Mouse (Mus musculus) cerebellum, adult 11 months (tissue): ENCODE data around the gene Gtf2h4.

Experiments
- DNase-seq: peaks from one replicate; pipeline ENCODE4 v3.0.0; 2022

Gtf2h4 gene

DNA sequence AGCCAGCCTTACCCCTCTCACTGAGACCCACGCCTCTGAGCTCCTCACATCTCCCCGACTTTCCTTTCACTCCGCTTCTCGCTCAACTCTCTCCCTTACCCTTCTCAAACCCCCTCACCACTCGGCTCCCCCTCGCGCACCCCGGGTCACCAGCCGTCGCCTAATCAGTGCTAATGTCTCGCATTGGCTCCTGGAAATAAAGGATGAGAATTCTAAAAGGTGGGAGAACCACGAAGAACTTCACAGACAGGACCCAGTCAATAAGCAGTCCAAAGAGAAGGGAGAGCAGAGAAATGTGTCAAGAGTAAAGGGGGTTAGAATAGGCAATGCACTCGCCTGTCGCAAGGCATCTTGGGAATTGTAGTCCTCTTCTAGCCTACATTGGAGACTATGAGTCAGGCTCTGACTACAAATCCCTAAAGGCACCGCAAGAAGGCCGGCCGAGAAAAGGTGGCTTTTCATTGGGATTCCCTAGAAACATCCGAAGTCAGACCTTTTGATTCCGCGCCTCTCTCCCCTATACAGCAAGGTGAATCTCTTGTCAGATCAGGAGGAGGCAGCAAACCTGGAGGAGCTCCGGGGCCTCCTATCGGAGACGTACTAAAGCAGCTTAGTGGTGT, at the start of gene Gtf2h4:
Gene Gtf2h4 (minus strand): TSS at position 324 of the 620 bp plus-strand sequence.
- peak; percentile 84 for DNase-seq

DNA sequence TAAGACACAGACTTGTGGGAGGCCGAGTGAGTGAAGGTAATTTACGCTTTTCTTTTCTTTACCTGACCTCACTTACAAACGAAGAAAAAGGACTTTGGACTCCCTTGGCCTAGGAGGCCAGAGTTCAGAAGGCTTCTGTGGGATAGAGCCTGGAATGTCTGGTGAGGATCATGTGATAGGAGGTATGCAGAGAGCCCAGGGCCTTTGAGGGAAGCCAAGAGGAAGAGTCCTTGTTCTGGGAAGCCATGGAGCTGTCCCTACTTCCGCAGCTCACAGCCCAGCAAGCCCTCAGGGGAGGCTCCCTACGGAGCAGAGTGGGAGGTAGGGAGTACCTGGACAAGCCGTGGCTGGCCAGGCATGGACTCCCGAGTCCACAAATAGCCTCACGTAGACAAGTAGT, 48.1 kb upstream of the Gtf2h4 start:
- DNase-seq: no peak

DNA sequence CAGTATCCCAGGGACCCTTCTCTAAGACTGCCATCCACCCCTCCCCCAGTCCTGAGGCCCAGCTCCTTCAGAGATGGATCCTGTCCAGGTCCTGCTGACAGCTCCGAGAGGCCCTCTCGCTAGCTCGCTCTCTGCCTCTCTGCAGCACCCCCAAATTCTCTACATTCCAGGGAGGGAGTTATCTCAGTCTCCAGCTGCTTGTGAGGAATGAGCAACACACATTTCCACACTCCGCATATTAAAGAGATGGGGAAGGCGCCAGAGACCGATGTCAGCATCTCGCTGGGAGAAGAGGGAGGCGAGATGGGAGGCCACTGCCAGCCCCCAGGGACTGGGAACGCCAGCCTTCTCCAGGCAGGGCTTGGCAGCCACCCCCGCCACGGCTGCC, 46.8 kb upstream of the Gtf2h4 start:
- DNase-seq: no peak

DNA sequence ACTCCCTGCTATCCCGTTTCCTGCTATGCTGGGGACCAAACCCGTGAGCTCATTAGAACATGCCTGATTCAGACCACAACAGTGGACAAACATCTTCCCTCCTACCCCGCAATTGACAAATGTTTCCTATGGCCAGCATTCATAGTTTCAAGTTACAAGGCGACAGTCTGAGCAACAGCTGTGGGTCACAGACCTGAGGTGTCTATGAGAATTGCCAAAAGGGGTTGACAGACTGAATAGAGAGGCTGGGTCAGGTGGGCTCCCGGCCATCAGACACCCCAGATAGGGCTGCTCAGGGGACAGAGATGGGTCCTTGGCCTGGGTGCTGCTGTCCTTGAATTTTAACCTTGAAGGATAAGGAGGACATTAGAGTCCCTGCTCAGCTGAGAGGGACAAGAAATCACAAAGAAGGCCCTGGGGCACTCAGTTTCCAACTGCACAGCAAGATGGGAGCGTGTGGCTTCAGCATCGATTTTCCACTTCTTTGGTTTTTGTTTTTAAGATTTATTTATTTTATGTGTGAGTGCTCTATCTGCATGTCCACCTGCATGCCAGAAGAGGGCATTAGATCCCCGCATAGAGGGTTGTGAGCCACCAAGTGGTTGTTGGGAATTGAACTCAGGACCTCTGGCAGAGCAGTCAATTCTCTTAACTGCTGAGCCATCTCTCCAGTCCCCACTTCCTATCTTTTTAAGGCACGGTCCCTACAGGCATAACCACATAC, 46.2 kb upstream of the Gtf2h4 start:
- DNase-seq: no peak

DNA sequence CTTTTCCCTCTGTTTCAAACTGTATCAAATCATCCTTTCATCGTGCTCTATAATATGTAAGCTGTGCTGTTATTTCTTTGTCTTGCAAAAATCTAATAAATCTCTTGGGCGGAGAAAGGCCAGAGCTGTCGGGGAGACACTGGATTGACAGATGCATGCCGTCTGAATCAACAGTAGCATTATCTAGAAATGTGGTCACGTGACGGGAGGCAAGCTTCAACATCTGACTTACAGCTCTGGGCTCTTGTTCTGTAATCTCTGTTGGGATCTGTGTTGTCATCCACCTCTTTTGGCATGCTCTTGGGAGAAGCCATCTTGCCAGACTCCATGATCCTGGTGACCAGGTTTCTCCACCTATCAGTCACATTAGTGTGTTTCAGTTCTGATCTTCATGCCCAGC, 43.5 kb upstream of the Gtf2h4 start:
- DNase-seq: no peak

DNA sequence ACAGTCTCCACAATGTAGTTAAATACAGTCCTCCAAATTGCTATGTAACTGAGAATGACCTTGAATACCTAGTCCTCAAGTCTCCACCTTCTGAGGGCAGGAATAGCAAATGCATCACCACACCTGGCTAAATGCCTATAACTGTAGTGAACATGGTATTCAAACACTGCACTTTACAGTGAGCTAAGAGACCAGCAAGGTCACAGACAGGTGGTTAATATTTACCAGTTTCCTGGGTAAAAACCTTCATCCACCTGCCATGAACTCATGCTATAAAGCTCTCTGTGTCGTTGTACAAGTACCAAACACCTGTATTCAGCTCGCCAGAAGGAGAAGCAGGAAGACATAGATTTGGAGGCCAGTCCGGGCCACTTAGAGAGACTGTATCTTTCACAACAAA, 42.6 kb upstream of the Gtf2h4 start:
- no peak for DNase-seq

DNA sequence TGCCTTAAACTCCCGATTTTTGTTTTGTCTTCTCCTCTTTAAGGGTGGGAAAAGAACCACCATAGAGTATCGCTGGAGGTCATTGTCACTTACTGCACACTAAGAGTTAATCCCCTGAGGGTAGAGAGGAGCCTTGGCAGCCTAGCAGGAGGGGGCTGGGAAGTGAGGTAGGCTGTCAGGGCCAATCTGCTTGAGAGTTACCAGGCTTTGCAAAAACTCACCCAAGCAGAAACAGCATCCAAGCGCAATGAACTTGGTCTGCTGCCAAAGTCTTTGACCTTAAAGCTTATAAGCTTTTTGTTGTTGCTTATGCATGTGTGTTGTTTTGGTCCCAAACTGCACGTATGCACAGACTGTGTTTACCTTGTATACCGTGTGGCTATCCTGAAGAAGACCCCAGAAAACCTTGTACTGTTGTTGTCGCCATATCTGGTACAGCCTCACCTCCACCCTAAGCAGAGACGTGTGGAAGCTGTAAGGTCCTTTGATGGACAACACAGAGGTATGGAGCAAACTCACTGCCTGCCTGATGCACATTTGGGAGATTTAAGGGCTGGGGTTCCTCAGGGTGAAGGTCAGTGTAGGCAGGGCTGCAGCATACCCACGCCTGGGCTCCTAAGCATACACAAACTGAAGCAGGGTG, 37.3 kb upstream of the Gtf2h4 start:
- no peak for DNase-seq

DNA sequence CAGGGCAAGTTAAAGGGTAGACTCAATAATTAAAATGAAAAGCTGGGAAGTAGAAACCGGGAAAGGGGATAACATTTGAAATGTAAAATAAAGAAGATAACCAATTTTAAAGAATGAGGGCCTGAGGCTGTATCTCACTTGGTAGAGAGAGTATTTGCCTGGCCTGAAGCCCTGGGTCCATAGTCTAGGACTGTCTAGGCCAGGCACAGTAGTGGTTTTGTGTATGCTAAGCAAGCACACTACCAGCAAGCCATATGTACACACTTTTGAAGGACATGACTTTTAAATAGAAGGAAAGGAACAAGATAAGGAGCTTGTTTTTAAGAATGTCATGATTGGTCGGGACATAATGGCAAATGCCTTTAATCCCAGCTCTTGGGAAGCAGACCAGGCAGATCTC, 35.1 kb upstream of the Gtf2h4 start:
- no peak for DNase-seq

DNA sequence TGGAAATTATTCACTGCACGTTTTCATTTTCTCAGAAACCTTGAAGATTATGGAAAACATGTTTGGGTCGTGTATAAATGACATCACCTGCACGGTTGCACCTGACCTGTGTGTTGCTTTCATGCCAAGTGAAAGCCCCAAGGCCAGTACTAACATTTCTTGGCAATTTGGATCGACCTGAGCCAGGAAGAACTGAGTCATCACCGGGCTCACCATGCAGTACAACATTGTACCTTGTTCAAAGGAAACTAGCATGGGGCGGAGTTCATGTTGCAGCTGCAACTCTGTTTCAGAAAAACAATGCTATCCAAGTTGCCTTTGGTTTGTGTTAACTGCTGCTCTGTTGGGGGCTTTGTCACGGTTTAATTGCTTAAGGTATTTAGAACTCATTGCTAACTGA, 34.4 kb upstream of the Gtf2h4 start:
- no peak for DNase-seq

DNA sequence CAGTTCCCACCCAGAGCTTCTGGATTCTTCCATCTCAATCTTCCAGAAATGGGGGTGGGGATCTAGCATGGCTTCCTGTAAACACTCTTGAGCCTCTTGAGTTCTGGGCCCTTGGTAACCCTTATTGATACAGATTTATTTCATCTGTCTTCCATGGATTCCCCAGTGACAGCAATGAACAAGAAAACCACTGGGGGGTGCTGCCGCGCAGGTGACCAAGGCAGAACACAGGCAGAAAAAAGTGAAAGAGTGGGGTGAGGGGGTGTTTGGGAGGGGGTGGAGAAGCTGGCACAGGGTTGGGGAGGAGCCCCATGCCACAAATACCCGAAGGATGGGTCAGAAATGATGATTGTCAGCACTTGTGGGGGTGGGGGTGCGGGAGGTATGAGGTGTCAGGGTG, 32.3 kb upstream of the Gtf2h4 start:
- DNase-seq: no peak

DNA sequence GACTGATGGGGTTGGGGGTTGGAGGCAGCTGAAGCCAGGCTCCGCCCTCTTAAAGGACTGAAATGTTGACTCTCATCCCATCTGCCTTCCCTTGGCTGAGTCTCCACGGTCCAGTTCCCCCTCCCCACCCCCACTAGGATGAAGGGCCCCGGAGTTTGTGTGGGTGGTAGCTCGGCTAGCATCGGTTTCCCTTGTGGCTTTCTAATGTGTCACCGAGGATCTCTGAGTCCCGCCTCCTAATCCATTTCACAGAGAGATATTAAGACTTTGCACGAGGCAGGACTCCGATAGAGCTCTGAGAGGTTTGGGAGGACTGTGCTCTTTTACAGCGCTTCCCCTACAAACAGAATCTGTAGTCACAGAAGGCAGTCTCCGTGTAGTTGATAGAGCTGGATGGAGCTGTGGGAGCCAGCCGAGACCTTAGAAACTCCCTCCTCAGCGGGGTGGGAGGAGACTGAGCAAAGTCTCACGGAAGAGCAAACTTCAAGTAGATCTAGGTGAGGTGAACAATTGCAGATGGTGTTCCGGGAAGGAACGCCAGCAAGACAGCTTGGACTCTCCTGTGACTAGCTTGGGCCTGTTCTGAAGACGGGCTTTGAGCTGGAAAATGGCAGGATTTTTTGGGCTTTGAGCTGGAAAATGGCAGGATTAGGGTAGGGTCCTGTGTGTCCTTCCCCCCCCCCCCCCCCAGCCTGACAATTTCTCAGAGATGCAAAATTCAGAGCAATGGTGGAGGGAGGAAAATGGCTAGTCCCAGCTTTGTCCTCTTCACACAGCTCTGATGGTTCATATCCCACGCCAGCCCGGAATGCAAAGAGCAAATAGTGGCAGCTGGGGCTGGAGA, 31.3 kb upstream of the Gtf2h4 start, which contains the start of gene Ddr1:
Gene Ddr1 (minus strand): TSS at position 1 of the 844 bp plus-strand sequence.
- DNase-seq: no peak

DNA sequence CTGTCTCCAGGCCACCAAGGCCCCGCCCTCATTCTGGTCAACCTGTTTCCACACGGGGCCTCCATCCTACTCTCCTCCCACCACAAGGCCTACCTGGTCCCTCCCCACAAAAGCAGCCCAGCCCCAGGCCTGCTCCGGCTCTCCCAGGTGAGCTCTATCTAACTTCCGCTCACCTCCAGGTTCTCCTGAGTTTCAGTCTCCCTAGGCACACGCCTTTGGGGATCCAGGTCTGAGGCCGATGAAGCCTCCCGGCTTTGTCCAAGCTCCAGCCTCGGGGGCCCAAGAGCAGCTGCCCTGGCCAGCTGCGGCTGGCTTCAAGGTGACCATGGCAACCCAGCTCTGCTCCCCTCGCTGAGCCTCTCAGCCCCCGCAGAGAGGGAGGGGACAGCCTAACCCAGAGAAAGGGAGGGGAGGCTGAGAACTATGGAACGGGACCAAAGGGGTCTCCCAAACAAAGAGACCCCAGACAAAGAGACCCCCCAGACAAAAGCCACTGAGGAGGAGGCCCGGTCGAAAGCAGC, 30.3 kb upstream of the Gtf2h4 start:
- no peak for DNase-seq

DNA sequence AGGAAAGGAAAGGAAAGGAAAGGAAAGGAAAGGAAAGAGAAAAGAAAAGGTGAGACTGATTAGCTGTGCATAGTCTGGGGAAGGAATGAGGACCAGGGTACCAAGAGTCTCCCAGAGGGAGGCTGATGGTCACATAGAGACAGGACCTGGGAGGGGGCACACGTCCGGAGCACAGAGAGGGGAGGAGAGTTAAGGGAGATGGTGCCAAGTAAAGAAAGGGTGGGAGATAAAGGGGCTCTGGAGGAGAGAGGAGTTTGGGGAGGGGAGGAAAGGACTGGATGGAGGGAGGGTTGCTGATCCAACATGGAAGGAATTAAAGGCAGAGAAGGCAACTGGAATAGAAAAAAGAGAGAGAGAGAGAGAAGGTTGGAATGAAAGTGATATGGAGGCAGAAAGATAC, 29.5 kb upstream of the Gtf2h4 start:
- DNase-seq: no peak

DNA sequence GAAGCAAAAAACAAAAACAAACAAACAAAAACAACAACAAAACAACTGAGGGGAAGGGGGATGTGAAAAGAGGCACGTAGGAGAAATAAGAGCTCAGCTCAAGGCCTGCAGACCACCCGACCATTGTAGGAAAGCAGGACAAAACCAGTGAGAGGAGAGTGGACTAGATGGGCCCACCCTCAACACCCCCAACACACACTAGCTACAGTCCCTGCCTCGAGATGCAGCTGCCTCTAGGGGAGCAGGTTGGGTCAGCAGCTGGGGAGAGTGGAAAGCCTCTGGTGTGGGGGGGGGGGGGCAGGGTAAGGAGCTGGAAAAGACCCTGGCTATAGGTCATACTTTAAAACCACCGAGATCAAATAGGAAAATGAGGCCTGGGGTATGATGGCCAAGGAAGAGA, 29.1 kb upstream of the Gtf2h4 start:
- DNase-seq: no peak

DNA sequence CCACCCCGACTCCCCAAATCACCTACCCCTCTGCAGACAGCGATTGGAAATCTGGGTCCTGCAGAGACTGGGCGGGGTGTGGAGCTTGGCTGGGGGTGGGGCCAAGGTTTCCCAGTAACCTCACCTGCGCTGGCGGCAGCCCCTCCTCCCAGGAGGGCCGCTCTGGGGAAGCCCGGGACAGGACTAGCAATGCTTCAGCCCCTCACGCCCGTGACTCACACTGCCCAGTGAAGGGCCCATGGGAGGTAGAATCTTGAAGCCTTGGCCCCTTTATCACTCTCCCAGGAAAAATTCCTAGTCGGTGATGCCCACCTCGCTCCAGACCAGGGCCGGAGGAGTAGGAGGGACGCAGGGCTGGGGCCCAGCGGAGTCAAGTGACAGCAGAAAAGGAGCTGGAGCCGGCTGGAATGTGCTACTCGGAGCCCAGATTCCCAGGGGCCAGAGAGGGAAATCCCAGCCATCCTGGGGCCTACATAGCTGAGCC, 28.5 kb upstream of the Gtf2h4 start:
- DNase-seq: peak; percentile 63

DNA sequence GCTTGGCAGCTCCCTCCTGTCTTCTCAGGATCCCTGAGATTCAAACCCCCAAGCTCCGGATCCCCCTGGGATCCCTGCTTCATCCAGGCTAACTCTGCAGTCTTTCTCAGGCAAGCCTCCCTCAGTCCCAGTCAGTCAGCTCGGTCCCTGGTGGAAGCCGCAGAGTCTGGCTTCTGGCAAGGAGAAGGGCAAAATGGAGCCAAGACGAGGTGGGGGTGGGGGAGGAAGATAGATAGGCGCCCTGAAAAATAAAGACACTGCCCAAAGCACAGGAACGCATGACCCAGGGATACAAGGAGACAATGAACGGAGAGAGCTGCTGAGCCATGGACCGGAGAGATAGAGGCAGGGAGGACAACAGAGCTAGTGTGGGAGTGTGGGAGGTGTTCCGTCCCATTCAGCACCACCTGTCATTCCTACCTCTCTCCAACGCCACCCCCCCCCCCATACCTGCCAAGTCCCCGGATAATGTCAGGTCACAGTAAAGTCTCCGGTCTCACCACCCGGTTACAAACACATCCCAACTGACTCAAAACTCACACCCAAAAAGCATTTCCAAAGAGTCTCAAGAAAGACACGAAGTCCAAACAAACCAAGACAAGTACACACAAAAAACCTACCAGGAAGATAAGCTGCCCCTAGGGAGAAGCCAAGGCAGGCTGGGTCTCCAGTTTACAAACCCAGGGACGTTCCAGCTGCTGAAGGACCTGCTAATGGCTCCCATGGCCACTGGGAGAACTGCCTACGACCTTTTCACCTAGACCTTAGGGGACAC, 27.9 kb upstream of the Gtf2h4 start:
- peak; percentile 46 for DNase-seq

DNA sequence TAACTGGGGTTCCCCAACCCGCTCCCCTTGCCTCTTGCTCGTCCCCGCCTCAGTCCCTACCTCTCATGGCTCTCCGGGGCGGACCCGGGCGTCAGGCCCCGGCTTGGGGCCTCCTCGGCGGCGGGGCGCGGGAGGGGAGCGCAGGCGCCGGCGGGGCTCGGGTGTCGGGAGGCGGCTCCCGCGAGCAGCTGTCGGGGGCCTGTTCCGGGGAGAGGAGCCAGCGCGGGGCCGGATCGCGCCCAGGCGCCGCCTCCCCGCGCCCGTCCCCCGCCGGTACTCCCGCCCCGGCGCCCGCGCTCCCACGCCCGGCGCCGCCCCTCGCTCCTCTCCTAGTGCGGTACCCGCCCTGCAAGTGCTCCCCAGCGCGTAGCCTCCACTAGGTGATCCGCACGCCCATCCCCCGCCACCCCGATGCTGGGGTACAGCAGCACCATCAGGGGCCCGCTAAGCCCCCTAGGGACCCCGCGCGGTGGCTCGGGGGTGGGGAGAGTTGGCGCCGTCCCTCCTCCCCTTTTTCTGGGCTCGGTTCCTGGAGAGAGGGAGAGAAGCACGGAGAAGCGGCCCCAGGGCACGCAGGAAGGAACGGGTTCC, 26.9 kb upstream of the Gtf2h4 start:
- DNase-seq: peak; percentile 85

DNA sequence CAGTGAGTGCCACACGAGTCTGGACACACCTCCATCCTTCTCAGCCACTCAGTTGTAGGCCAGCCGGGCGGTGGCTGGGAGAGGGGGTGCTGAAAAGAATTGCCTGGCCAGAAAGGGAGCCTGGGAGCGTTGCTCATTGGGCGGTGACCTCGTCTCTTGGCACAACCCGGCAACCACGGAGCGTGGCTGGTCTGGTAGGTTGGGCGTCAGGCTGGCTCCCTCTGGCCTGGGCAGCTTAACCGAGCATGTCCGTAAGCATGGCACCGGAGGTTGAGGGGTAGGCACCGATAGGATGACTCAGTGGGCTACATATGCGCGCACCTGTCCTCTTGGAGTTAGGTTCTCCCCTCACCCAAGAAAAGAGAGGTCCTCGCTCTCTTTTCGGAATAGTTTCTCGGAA, 26.4 kb upstream of the Gtf2h4 start:
- peak; percentile 81 for DNase-seq

DNA sequence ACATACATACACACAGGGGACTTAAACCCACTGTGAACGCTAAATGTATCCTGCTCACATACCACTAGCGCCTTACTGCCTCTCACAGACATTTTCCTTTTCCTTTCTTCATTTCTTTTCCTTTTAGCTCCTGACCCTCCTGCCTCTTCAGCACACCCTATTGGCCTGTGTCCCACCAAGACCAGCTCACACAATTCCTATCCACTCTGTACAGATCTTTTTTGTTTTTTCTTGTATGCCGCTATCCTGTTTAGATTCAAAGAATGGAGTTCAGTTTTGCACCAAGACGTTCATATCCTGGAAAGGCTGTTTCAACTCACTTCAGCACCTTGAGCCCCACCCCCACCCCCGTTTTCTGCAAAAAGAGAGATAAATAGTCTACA, 25.0 kb upstream of the Gtf2h4 start:
- no peak for DNase-seq

DNA sequence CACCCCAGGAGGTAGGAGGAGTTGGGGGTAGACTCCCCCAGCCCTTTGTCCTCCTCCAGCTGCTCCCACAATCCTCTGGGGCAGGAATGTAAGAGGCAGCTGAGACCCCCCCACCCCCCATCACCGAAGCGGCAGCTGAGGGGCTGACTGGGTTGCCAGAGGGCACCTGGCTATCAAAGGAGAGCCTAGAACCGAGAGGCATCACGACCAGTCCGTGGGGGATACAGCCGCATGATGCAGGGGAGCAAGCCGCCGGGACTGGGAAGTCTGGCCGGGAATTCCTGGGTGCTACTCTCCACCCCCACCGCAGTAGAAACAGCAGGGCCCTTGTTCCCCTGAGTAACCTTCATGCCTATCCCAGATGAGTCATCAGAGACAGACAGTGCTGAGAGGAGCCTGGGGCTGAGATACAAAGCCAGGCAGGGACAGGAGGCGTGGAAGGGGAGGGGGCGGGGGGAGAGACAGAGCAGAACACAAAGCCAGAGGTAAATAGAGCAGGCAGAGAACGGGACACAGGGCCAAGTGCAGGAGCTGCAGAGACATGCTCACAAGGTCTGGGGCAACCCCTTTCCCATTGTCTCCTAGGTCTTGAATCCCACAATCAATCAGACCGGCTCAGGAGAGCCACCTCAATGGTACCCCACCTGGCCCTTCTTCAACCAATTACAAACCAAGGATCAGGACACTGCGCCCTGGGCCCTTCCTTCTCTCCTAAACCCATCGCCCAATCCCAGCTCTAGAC, 24.4 kb upstream of the Gtf2h4 start:
- DNase-seq: peak; percentile 49

DNA sequence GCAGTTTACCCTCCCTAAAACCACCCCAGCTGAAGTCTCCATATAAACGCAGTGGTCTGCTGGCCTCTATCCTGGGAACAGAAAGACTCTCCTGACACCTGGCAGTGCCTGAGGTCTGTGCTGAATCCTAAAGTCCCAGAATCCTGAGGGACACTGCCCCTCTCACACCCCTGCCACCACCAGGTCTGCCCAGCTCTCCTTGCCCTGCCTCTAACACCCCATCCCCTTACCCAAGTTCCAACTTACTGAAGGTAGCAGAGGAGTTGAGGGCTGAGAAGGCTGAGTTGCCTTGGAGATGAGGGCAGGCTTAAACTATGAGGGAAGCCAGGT, 23.9 kb upstream of the Gtf2h4 start:
- no peak for DNase-seq
